Mouse (Mus musculus) thymus, postnatal 25 days (tissue): Measurements from ENCODE around the gene Smarcc2.
"Not testable (repeated sequence)": the region's sequence is repeated elsewhere in the genome, so short reads cannot be mapped to it uniquely, and the experiment has no call there.

ENCODE experiments used
- DNase-seq: peaks from one replicate; pipeline ENCODE4 v3.0.0; 2022

Gene Smarcc2

DNA sequence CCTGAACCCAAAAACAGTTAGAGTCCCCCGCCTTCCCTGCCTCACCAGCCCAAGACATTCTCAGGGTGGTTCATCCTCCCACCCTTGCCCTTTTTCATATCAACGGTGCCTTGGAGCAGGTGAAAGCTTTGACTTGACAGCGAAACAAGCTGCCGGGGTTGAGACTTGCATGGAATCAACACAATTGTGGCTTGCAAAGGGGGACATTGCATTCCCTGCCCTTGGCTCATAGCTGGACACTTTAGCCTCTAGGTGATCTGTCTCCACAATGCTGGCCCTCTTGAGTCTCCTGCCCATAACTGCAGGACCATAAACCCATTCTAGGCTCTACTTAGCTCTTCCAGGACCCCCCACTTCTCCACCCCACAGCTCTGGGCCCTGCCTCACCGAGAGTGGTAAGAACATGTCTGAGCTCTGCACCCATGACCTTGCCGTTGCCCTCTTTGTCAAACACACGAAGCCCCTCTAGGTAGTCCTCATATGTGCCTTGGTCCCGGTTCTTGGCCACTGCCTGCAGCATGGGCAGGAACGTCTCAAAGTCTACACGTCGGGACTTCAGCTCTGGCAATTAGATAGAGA is 35.7 kb downstream of the Smarcc2 start:
- no peak for DNase-seq

DNA sequence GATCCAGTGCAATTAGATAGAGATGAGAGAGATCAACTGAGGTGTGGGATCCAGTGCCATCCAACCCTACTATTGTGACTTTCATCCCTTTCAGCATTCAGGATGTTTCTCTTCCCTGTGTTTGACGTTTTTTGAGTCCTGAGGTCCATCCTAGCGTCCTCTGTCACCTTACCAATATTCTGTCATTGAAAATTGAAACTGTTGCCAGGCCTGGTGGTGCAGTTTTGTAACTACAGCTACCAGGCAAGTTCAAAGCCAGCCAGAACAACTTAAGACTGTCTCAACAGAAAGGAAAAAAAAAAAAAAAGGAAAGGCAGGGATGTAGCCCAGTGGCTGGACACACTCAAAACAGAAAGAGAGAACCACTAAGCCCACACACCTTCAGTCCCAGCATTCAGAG is 36.2 kb downstream of the Smarcc2 start:
- no peak for DNase-seq

DNA sequence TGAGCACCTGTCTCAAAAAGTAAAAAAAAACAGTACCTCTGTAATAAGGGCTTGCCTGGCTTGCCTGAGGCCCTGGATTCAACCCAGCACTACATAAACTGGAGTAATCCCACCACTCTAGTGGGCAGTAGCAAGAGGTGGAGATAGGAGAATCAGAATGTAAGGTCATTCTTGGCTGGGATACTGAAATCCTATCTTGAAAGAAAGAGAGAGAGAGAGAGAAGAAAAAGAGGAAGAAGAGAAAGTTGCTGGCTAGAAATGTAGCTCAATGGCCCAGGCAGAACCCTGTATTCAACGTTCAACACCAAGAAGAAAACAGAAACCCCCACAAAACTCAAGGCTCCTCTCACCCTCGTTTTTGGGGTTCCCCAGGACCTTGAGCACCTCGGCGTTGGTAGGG is 36.9 kb downstream of the Smarcc2 start:
- DNase-seq: no peak

DNA sequence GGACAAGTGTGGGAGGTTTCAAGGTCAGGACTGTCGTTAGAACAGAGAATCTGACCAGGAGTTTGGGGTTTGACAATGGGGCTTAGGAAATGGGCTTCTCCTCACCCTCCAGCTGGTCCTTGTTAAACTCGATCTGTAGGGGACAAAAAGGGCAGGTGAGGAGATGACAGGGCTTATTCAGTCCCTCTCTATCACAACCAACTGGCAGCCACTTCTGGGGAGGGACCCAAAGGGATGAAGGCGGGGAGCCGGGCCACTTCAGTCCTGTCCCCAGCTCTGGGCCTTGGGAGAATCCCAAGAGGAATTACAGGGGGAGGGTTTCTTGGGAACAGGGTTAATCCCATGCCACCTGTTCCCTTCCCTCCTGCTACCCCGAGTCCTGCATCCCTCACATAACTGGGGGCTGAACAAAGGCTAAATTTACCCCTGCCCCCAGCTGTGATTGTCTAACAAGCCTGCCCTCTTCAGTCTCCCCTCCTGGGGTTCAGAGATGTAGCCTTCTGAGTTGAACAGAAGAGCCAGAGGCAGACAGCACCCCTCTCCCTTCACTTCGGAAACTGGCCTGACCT is 37.5 kb downstream of the Smarcc2 start:
- no peak for DNase-seq

DNA sequence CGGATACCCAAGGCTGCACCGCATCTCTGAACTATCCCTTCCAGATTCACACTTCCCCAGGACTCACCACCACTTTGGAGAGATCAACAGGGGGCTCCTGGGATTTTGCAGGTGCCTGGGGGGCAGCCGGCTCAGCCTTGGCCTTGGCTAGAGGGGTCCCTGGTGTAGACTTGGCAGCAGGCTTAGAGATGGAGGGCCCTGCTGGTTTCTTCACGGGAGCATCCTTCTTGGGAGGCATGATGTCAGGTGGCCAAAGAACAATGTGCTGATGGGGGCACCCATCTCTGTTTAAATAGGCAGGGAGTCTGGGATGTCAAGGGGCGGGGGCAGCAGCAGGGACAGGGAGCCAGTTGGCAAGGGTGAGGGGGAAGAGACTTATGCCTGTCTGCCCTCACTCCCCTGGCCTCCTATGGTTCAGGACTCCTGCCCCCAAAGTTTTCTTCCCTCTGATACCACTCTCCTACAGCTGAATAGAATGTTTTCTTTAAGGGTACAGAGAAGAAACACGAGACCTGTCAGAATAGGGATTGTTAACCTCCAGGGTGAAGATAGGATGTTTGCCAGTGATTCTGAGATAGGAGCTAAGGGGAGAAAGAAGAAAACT is 38.2 kb downstream of the Smarcc2 start:
- no peak for DNase-seq

DNA sequence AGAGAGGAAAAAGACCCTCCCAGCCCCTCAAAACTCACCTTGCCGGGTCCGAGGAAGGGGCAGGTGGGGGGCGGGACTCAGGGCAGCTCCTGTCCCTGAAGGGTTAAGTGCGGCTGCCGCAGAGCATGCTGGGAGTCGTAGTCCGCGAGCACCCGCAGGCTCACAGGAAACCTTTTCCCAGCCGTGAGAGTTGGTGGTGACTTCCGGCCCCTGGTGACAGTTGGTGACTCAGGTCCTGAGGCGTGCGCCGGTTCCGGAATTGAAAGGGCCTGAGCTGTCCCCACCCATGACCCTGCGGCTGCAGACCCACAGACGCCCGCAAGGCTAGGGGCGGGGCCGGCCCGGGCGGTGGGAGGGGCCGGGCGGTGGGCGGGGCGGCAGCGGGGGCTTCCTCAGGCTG is 39.5 kb downstream of the Smarcc2 start, which contains the start of gene Myl6b:
Gene Myl6b, minus strand, starts transcription at position 96 of the 400 bp plus-strand sequence.
- peak; percentile 94 for DNase-seq

DNA sequence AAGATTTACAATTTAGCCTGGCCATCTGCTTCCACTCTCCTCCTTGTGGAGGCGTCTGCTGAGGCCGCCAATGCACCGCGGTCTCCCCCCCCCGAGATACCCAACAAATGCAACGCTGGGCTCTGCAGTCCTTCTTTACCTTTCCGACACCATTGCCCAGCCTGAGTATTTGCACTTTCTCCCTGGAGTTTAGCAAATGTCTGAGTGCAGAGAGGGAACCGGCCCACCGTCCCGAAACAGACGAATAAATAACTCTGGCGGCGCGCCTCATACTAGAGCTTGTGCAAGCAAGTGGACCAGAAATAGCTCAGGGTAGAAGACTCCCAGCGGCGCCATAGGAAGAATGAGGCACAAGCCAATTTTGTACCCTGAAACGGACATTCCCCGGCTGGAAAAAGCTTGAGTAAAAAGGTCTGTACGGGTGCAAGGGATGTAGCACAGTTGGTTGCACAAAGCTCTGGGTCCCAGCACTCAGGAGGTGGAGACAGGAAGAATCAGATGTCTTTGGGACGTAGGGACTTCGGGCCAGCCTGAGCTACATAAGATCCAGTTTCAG is 40.1 kb downstream of the Smarcc2 start:
- peak; percentile 61 for DNase-seq

DNA sequence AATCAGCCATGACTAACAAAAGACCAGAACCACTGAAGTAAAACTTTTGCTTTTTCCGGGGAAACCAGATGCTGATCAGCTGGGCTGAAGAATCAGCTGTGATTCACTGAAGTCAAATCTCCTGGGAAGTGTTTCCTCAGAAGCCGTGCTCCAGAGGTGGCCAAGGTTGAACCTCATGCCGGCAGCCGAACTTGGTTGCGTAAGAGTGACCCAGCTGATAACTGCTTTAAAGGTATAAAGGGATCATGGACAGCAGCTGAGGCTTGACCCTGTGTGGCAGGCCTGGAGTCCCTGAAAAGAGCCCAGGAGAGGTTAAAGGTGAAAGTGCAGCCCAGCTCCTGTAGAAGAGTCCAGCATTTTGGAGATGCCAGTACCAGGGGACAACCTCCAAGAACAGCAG is 43.3 kb downstream of the Smarcc2 start:
- DNase-seq: no peak

DNA sequence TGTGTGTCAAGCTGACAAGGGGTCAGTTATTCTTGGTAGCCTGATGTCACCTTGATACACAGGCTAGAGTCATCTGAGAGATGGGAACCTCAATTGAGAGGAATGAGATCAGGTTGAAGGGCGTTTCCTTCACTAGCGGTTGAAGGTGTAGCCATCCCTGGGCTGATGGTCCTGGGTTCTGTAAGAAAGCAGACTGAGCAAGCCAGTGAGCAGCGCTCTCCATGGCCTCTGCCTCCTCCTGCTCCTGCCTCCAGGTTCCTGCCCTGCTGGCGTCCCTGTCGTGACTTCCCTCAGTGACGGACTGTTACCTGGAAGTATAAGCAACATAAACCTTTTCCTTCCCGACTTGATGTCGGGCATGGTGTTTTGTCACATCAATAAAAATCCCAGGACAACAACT is 44.5 kb downstream of the Smarcc2 start:
- DNase-seq: no peak

DNA sequence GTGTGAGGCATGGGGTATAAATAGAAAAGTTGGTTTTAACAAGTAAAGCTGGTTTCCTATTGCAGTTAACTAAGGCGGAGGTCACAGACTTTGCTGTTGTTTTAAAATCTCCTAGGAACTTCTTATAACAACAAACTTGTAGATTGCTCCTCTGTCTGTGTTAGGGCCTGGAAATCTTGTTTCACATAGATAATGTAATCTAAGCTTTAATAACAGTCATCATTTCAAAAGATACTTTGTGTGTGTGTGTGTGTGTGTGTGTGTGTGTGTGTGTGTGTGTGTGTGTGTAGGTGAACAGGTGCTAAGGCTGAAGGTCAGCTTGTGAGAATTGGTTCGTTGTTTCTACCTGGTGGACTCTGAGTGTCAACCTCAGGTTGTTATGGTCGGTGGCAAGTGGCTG is 45.0 kb downstream of the Smarcc2 start:
- no peak for DNase-seq

DNA sequence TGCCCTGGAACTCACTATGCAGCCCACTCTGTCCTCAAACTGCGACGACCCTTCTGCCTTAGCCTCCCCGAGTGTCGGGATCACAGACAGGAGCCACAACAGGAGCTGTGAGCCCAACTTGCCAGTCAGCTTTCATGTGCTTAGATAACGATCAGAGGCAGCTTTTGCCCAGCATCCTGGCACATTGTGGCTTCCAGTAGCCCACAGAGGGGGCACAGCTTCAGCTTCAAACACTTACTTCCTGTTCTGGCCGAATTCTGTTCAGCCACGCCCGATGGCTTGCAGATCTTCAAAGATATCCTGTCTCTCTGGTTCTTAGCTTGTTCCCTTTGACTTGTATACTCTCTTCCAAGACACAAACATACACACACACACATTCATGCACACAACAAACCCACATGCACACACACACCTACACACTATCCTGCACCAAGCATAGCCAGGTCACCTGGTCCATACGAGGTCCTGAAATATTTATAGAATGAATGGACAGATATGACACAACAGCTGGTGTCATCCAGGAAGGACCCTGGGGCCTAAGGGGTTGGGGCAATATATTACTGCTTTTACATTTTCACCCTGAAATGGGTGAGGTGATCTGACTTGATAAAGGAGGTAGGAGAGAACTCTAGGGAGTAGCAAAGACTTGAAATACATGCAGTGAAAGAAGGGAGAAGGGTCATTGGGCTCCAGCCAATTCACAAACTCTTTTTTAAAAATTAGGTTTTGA is 45.8 kb downstream of the Smarcc2 start:
- peak; percentile 50 for DNase-seq

DNA sequence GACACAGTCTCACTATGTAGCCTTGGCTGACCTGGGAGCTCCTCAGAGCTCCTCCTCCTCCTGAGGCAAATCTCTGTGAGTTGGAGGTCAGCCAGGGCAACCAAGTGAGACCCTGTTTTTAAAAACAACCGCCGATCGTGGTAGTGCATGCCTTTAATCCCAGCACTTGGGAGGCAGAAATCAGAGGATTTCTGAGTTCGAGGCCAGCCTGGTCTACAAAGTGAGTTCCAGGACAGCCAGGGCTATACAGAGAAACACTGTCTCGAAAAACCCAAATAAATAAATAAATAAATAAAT is 46.3 kb downstream of the Smarcc2 start:
- not testable (repeated sequence) for DNase-seq

DNA sequence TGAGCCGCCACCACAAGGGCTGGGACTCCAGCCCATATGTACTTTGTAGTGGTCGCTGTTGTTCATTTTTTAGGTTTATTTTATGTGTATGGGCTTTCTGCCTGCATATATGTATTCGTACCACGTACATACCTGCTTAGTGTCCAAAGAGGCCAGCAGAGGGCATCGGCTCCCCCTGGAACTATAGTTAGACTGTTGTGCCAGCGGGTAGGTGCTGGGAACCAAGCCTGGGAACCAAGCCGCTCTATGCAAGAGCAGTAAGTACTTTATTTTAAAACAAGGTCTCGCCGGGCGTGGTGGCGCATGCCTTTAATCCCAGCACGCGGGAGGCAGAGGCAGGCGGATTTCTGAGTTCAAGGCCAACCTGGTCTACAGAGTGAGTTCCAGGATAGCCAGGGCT is 46.9 kb downstream of the Smarcc2 start:
- no peak for DNase-seq

DNA sequence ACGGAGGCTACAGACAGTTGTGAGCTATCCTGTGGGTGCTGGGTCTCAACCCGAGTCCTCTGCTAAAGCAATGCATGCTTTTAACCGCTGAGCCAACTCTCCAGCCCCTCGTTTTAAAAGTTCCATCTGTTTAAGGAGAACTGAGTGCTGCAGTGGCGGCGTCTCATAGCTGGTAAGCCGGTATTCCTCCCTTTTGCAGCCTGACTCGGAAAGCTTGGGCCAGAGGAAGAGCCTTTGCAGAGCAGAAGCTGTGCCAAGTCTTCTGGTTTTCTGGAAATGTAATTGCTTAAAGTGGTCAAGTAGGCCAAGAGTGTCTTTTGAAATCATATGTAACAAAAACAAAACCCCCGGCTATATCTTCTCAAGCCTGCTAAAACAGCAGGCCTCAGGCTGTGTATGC is 49.2 kb downstream of the Smarcc2 start:
- no peak for DNase-seq

DNA sequence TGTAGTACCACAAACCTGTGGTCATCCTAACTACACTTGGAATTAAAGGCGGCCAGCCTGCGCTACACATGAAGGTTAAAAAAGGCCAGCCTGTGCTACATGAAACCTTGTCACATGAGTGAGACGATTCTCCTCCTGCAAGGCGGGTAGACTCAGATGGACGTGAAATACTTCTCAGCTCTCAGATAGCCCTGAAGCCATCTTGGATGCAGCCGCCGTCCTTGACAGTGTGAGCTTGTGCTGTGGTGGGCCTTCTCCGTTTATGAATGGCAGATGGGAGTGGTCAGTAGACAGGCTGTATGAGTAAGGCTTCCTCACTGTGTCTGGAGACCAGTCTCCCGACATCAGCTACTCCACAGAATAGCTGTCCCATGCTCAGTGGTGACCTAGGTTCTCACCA is 50.2 kb downstream of the Smarcc2 start:
- DNase-seq: no peak

DNA sequence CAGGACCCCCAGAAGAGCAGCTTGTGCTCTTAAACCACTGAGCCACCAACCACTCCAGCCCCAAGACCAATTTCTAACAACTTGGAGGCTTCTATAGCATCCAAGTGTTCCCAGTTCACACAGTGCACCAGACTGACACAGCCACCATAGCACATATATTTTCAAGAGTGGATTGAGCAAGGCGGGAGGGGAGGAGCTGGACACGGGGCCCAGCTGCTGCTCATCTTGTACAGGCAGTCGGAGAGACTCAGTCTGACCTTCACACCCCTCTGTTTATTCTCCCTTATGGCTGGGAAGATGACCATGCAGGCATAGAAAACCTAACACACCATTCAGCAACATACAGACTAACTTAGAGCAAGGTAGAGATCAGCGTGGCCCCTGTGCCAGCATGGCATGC is 50.8 kb downstream of the Smarcc2 start:
- no peak for DNase-seq

DNA sequence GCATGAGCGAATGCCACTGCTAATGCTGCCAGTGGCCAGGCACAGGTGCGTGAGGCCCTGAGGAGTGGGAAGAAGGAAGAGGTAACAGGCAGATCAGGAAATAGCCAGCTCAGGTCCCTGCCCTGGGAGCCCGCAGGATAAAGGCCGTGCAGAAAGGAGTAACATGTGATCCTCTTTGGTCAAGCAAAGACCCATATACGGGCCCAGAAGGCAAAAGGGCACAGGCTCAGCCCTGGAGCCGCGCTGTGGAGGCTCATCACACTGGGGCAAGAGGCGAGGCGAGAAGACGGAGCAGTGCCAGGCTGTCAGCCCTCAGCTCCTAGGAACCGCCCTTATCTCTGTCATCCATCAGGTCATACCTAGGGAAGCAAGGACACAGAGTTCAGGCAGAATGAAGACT is 51.3 kb downstream of the Smarcc2 start:
- no peak for DNase-seq

DNA sequence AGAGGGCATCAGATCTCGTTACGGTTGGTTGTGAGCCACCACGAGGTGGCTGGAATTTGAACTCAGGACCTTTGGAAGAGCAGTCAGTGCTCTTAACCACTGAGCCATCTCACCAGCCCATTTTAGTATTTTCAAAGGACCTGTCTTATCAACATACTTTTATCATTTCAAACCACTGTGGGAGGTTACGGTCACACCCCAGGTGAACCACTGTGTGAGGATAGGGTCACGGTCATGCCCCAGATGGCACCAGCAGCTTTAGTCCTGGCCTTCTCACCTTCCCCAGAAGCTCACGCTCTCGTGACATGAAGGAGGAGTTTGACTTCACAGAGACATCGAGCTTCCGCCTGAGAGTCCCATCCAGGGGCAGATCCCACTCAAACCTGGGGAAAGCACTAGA is 52.1 kb downstream of the Smarcc2 start:
- DNase-seq: no peak

DNA sequence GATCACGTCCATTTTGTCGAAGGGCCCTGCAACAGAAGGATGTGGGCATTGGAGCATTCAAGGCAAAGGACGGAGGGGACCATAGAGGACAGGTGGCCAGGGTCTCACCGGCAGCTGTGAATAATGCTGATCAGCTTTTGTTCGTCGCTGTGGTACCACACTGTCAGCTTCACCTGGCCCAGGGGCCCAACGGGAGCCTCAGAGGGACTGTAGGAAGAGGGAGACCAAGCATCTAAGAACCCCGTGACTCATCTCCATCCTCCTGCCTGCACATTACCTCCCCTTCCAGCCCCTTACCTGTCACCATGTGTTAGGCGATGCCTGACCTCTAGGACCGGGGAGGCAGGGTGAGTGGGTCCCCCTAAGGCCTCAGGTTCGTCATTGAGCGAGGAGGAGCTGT is 52.7 kb downstream of the Smarcc2 start:
- DNase-seq: no peak

DNA sequence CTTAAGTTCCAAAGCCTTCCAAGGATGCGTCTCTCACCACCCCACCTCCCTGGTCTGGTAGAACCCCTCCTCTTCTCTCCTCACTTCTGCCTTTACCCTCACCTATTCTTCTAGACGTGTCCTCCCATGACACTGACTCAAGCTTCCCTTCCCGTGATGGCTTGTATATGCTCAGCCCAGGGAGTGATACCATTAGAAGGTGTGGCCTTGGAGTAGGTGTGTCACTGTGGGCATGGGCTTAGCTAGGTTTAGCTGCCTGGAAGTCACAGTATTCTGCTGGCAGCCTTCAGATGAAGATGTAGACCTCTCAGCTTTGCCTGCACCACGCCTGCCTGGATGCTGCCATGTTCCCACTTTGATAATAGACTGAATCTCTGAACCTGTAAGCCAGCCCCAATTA is 56.0 kb downstream of the Smarcc2 start:
- DNase-seq: no peak

DNA sequence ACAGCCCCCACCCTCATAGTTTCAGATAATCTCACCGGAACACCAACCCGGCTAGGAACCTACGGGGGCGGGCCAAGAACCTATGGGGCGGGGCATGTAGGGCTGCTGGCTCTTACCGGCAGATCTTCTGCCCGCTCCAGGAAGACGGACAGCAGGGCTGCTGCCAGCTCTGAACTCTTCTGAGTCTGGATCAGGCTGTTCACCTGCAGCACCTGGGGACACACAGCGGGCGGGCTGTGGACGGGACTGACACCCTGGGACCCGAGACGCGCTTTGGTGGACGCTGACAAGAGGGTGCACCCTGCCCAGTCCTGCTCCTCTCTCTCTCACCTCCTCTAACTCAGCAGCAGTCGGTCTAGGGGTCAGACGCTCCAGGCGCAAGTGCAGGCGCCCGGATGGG is 57.0 kb downstream of the Smarcc2 start:
- DNase-seq: no peak

DNA sequence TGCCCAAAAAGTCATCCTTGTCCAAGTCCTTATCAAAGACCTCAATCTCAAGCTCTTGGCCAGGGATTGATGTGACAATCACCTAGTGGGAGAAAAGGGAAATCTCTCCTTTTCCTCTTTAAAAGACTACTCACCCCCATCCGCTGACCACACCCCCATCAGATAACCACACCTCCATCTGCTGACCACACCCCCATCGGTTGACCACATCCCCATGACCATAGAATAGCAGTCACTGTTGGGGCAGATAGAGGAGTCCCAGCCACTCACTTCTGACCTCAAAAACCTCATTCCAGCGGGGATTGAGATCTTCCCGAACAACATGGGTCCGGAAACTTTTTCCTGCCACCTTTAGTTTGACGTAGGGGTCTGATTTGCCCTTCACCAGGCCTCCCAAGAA is 57.6 kb downstream of the Smarcc2 start:
- DNase-seq: no peak

DNA sequence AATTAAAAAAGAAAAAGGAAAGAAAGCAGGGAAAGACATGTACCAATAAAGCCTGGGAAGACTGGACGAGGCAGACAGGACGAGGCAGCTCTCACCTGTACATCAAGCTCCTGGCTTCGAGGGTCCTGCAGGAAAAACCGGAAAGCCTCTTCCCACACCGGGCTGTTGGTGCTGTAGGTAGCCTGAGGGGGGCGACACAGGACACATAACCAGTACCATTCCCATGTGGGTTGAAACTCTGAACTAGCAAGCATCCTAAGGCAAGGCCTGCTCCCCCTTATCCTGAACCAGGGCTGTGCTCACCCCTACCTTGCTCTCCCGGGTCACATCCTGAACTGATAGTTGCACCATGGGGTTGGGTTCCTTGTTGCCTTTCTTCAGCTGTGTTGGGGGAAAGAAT is 59.8 kb downstream of the Smarcc2 start:
- DNase-seq: peak; percentile 59

DNA sequence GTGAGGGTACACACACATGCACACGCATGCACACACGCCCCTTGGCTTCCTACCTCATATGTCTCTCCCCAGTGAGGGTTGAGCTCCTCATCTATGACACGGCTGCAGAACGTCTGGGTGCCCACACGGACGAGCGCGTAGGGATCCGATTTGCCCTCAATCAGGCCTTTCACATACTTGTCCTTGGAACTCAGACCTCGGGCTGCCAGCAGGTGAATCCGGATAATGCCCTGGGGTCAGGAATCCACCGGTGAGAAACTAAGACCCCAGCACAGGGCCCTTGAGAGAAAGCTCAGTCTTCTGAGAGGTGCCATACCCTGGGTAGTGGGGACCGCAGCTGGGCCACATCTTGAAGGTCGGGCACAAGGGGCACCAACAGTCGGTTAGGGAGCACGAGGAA is 61.5 kb downstream of the Smarcc2 start:
- no peak for DNase-seq
